Mouse (Mus musculus): ENCODE measurements around the gene Ylpm1. TPM values are rescaled to one million over a fixed set of nuclear protein-coding genes. Genes with fewer than 3 reads are reported as not detected.

Ylpm1 gene
- 10 to 100 TPM; 29.8 to 34.5 TPM for total RNA-seq (2023)

GRCm38 (mm10) chr12:84996083-84996496, at the start of gene Ylpm1:
Gene Ylpm1, plus strand, starts transcription at chr12:84996321.

GRCm38 (mm10) chr12:84970428-84971096, 25.6 kb upstream of the Ylpm1 start, which contains the start of the genes Fcf1 and Arel1:
Gene Fcf1, plus strand, starts transcription at chr12:84970897.
Gene Arel1, minus strand, starts transcription at chr12:84970900.

GRCm38 (mm10) chr12:85110698-85111592, 114.8 kb downstream of the Ylpm1 start, which contains the start of the genes Prox2 and Dlst:
Gene Prox2, minus strand, starts transcription at chr12:85110759.
Gene Dlst, plus strand, starts transcription at chr12:85110833.

Other genes with a start within 250 kb of the Ylpm1 start
- gene Npc2, start 223.2 kb upstream of the Ylpm1 start, total RNA-seq (2023): 100 to 1,000 TPM in 1 of 2 experiments, 10 to 100 TPM in 1; 89.5 to 118 TPM
- 10 to 100 TPM; 37.7 to 46.0 TPM for gene Isca2, start 223.1 kb upstream of the Ylpm1 start, total RNA-seq (2023)
- gene Ltbp2, start 119.8 kb upstream of the Ylpm1 start, total RNA-seq (2023): under 1 TPM; 0.07 to 0.55 TPM
- 10 to 100 TPM; 42.1 to 48.3 TPM for gene Fcf1, start 25.4 kb upstream of the Ylpm1 start, total RNA-seq (2023)
- gene Arel1, start 25.4 kb upstream of the Ylpm1 start, total RNA-seq (2023): 10 to 100 TPM; 35.3 to 39.6 TPM
- gene Prox2, start 114.4 kb downstream of the Ylpm1 start, total RNA-seq (2023): 1 to 10 TPM; 4.4 to 5.6 TPM
- gene Dlst, start 114.5 kb downstream of the Ylpm1 start, total RNA-seq (2023): 100 to 1,000 TPM; 332 to 336 TPM
- gene Rps6kl1, start 154.9 kb downstream of the Ylpm1 start, total RNA-seq (2023): under 1 TPM in 1 of 2 experiments, not detected in 1; 0.13 TPM
- not detected for gene Pgf, start 181.5 kb downstream of the Ylpm1 start, total RNA-seq (2023)
- gene Eif2b2, start 223.2 kb downstream of the Ylpm1 start, total RNA-seq (2023): 10 to 100 TPM; 71.6 to 83.0 TPM